Mouse (Mus musculus) adrenal gland, postnatal 14 days (tissue): ENCODE results near the gene Olfr74. TPM values are rescaled to one million over a fixed set of nuclear protein-coding genes. Genes with fewer than 3 reads are reported as not detected.
"Not testable (repeated sequence)": the region's sequence is repeated elsewhere in the genome, so short reads cannot be mapped to it uniquely, and the experiment has no call there.

ENCODE experiments used
- DNase-seq: peaks from one replicate; pipeline ENCODE4 v3.0.0; 2021; ENCODE audit warnings: mixed read lengths
- long read RNA-seq, 2 experiments: library from polyadenylated mRNA; stranded (forward); transcript quantifications; one replicate each; pipeline ENCODE4 v2.0.0; 2021
- total RNA-seq: library from RNA; stranded (reverse); gene quantifications from 2 replicates; pipeline ENCODE4 v1.2.3, GENCODE M21; 2021

Olfr74 gene
- total RNA-seq = not detected in 2 replicates
- long read RNA-seq, experiment 1 = 0 reads
- long read RNA-seq, experiment 2 = 0 reads

DNA sequence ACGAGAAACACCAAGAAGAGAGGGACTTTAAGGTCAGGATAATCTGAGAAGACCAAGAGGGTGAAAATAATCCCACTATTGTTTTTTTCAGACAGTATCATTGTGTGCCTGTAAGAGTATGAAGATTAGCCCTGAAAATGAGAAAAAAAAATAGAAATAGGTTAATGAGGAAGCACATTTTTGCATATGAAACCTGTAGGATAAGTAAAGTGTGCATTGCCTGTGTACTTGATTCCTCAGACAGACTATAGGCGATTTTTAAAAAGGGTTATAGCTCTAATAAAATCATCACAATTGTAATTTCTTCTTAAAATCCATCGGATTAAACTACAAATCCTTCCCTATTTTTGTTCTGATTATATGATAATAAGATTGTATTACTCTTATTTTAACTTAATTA is at the start of gene Olfr74:
TSS of gene Olfr74 (minus strand) at position 101 of the 400 bp plus-strand sequence.
- DNase-seq = no peak

DNA sequence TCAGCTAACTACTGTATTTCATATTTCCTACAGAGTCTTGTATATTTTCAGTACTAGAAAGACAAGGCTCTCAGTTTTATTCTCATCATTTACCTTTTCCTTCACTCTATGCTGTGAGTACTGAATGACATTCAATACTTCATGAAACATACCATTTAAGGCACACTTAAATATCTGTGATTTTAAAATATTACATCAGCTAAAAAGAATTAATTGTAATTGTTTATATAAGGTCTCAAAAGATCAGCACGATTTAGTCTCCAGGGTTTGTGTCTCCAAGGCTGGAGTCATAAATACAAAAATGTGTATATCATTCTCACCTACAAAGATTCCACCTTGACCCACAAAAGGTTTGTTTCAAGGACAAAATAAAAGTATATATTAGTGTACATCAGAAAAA is 48.0 kb upstream of the Olfr74 start, which contains the start of gene Olfr1161:
TSS of gene Olfr1161 (plus strand) at position 301 of the 400 bp plus-strand sequence.
- DNase-seq = not testable (repeated sequence)

DNA sequence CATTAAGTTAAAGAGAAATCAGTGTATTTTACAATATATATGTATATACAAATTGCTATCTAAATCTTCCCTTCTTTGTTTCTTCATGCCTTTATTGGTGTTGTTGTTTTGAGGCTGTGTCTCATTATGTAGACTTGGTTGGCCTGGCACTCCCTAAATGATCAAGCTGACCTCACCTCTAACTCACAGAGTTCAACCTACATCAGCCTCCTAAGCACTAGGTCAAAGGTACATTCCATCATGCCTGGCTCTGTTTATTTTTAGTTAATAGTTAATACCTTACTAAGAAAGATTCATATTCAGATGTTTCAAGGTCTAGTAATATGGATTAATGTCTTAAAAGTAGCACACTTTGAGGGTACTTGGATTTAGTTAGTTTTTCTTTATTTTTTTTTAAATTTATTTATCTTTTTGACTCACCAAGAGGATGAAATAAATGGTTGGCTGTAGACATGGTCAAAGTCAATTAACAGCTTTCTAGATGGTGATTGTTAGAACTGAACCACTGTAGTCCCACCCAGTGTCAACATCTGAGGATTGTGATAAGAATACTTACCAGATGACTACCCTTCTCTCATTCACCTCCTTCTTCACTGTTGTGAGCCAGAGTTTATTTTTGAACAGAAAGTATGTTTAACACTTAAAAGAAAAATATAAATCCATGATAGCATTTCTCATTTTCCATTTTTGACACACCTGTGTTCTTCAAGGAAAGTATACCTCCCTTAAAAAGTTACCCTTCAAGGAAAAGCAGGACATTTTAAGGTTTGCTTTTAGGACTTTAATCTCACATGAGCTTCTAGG is 33.3 kb upstream of the Olfr74 start, which contains the start of gene Olfr1160:
TSS of gene Olfr1160 (minus strand) at position 754 of the 804 bp plus-strand sequence.
- no peak for DNase-seq

DNA sequence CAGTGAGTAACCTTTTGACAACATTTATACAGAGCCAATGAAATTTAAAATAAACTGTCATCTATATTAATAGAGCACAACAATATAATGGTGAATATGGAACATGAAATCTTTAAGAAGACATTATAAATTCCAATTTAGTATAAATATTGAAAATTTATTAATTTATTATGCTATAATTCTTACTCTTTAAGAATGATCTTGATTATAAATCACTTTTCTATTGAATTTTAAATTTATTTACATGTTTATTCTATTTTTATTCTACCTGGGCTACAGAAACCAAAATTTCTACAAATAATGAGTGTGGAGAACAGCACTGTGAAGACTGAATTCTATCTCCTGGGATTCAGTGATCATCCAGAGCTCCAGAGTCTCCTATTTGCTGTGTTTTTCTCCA is 15.3 kb upstream of the Olfr74 start, which contains the start of gene Olfr1158:
TSS of gene Olfr1158 (plus strand) at position 301 of the 400 bp plus-strand sequence.
- no peak for DNase-seq

DNA sequence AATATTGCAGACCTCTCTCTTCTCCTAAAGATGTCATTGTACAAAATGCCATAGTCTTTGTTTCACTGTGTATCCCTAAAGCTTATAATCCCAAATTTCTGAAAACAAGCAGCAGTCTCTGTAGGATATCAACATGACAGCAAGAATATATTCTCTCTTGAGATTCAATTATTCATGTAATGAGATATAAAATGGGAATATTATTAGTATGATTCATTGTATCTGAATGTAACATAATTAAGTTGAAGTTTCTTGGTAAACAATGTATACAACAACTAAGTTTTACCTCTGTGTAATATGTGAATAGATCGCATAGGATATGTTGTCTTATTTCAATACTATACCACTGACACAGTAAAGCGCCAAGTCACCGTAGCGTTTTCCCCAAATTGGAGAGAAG is 6.3 kb downstream of the Olfr74 start, which contains the start of gene Olfr1157:
TSS of gene Olfr1157 (minus strand) at position 101 of the 400 bp plus-strand sequence.
- no peak for DNase-seq

DNA sequence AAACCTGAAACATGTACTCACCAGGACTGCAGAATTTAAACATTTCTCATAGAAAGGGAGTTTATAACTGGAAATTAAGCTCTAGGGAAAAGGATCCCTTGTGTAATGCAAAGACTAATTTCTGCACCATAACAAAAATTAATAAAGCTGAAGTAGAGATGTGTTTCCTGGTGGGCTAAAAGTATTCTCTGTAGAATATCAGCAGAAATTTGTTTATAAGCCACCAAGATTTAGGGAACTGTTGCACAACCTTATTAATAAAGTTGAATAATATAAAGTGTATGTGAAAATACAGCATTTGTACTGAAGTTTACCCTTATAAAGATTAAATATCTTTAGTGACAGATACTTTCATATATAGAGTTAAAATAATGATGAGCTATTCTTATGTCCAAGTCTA is 21.5 kb downstream of the Olfr74 start, which contains the start of gene Olfr1156:
TSS of gene Olfr1156 (minus strand) at position 101 of the 400 bp plus-strand sequence.
- DNase-seq = no peak

DNA sequence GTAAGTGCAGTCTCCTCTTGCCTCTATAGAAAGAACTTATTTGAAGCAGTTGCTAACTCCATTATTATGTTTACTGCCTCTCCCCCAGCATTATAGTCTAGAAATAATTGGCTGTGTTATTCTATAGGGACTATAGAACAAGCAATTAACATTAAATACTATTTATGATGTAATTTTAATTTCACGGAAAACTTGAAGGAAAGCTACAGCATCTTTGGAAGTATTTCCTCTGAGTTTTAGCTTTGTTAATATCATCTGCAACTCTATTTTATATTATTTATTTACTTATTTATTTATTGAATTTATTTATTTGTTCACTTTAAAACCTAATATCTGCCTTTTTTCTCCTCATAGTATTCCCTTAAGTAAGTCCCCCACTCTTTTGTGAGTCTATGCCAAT is 29.4 kb downstream of the Olfr74 start, which contains the start of gene Olfr1155:
TSS of gene Olfr1155 (minus strand) at position 101 of the 400 bp plus-strand sequence.
- DNase-seq = no peak

Other genes starting within 250 kb of the Olfr74 start
- not detected in 2 replicates for gene Olfr1138, start 234.7 kb downstream of the Olfr74 start, total RNA-seq
- gene Olfr1140, start 230.9 kb downstream of the Olfr74 start, total RNA-seq = not detected in 2 replicates
- not detected in 2 replicates for gene Olfr1141, start 220.7 kb downstream of the Olfr74 start, total RNA-seq
- gene Olfr152, start 195.2 kb downstream of the Olfr74 start, total RNA-seq = not detected in 2 replicates
- gene Olfr1143, start 174.1 kb downstream of the Olfr74 start, total RNA-seq = not detected in 2 replicates
- gene Olfr1145, start 164.8 kb downstream of the Olfr74 start, total RNA-seq = not detected in 2 replicates
- not detected in 2 replicates for gene Olfr1148, start 144.1 kb downstream of the Olfr74 start, total RNA-seq
- gene Olfr1150-ps1, start 130.7 kb downstream of the Olfr74 start, total RNA-seq = not detected in 2 replicates
- gene Olfr1151, start 118.8 kb downstream of the Olfr74 start, total RNA-seq = not detected in 2 replicates
- not detected in 2 replicates for gene Olfr1152, start 108.2 kb downstream of the Olfr74 start, total RNA-seq
- gene Olfr1153, start 79.7 kb downstream of the Olfr74 start, total RNA-seq = not detected in 2 replicates
- gene Olfr1154, start 69.5 kb downstream of the Olfr74 start, total RNA-seq = not detected in 2 replicates
- gene Olfr1155, start 29.5 kb downstream of the Olfr74 start, total RNA-seq = not detected in 2 replicates
- not detected in 2 replicates for gene Olfr1156, start 21.6 kb downstream of the Olfr74 start, total RNA-seq
- gene Olfr1157, start 6.4 kb downstream of the Olfr74 start, total RNA-seq = not detected in 2 replicates
- not detected in 2 replicates for gene Olfr1158, start 15.4 kb upstream of the Olfr74 start, total RNA-seq
- gene Olfr1160, start 33.6 kb upstream of the Olfr74 start, total RNA-seq = not detected in 2 replicates
- gene Olfr1161, start 48.1 kb upstream of the Olfr74 start, total RNA-seq = not detected in 2 replicates
- not detected in 2 replicates for gene Olfr73, start 63.0 kb upstream of the Olfr74 start, total RNA-seq
- not detected in 2 replicates for gene Olfr1162, start 76.5 kb upstream of the Olfr74 start, total RNA-seq
- gene Olfr1163, start 97.2 kb upstream of the Olfr74 start, total RNA-seq = not detected in 2 replicates
- not detected in 2 replicates for gene Olfr1164, start 119.3 kb upstream of the Olfr74 start, total RNA-seq
- not detected in 2 replicates for gene Olfr1166, start 153.6 kb upstream of the Olfr74 start, total RNA-seq
- not detected in 2 replicates for gene Olfr1167, start 180.5 kb upstream of the Olfr74 start, total RNA-seq
- gene Olfr1168, start 207.2 kb upstream of the Olfr74 start, total RNA-seq = not detected in 2 replicates